19 mouse cellular contexts compared by ENCODE assay signal in genomic region chr5:137500186-137500585, GRCm38 (mm10). TPM values are rescaled to one million over a fixed set of nuclear protein-coding genes. Genes with fewer than 3 reads are reported as not detected.
"Had no signal": no experiment of that assay in that cellular context is flagged by ENCODE, and none has a peak within 500 bp of the region (broad histone marks: within the 10 kb centered on the region; RNA-seq: fewer than 3 reads in every experiment).

No protein-coding gene starts in this region.

- H3K27me3 ChIP-seq: midbrain, embryonic 12.5 days; midbrain, embryonic 15.5 days; neural tube, embryonic 12.5 days; neural tube, embryonic 15.5 days had no signal

- H3K9me3 ChIP-seq: midbrain, embryonic 12.5 days; midbrain, embryonic 15.5 days; neural tube, embryonic 12.5 days; neural tube, embryonic 15.5 days had no signal

- ATAC-seq: lung, postnatal 0 days; midbrain, embryonic 15.5 days had no signal

- H3K36me3 ChIP-seq: midbrain, embryonic 15.5 days; neural tube, embryonic 12.5 days; neural tube, embryonic 15.5 days had no signal

- H3K27ac ChIP-seq: macrophage; midbrain, embryonic 12.5 days; midbrain, embryonic 15.5 days; neural tube, embryonic 12.5 days; neural tube, embryonic 15.5 days; stomach, postnatal 0 days had no signal

- DNase-seq: kidney, adult 9 months; kidney, postnatal 14 days; kidney, postnatal 4 days; left cerebral cortex, postnatal 4 days; lung, embryonic 14.5 days; right cerebral cortex, adult 18-20 months; right cerebral cortex, postnatal 14 days; right cerebral cortex, postnatal 4 days; thymus, adult 2 months; thymus, postnatal 14 days; thymus, postnatal 4 days had no signal

- H3K4me3 ChIP-seq: midbrain, embryonic 12.5 days; midbrain, embryonic 15.5 days; neural tube, embryonic 12.5 days had no signal

- H3K9ac ChIP-seq: midbrain, embryonic 12.5 days; neural tube, embryonic 12.5 days; neural tube, embryonic 15.5 days had no signal

RNA-seq across cellular contexts. Expression of gene Zan, which starts 23.3 kb away (rescaled TPM):
- polyA plus RNA-seq: macrophage had no signal

RNA-seq across cellular contexts. Expression of gene Epo, which starts 32.9 kb away (rescaled TPM):
- polyA plus RNA-seq: liver, adult 2 months; lung, postnatal 0 days; macrophage; midbrain, embryonic 12.5 days; midbrain, embryonic 15.5 days; neural tube, embryonic 12.5 days; neural tube, embryonic 15.5 days; stomach, postnatal 0 days; thymus, adult 2 months had no signal
